Mouse (Mus musculus) ovary, postnatal 14 days (tissue): ENCODE data around the gene Rassf5.

Experiments used
- DNase-seq: peaks from one replicate; pipeline ENCODE4 v3.0.0; 2022; ENCODE audit warnings: low spot score

Rassf5 gene

DNA sequence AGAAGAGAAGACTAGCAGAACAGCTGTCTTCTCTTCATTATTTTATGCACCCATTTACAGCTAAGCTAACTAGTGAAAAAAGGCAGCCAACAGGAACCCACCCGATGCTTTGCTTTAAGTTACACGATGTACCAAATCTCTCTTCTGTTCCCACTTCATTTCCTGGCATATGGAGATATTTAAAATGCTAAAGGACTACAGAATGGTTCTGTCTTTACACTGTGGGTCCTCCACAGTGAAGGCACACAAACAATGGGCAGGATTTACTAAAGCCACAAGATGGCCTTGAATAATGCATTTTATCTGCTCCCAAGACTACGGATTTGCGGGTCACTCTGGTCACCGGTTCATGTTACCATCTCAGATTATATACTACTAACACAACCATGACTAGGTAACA lies 107.9 kb downstream of the Rassf5 start:
- no peak for DNase-seq

GRCm38 (mm10) chr1:131135960-131136629 lies 109.0 kb downstream of the Rassf5 start:
- no peak for DNase-seq

GRCm38 (mm10) chr1:131134942-131135522 lies 110.0 kb downstream of the Rassf5 start:
- DNase-seq: no peak

DNA sequence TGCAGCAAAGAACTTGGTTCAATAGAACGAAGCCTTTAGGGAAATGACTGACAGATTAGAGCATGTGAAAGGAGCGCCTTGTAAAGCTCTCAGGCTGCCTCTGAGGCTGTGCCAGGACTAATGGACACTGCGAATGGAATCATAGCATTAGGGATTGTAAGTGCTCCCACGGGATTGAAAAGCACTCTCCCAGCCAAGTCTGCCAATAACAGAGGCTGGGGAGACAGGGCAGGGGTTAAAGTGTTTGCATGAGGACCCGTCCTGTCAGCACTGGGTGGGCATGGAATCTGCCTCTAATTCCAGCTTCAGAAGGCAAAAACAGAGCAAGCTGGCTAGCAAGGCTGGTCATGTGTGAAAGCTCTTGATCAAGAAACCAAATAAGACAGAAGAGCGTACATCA lies 110.8 kb downstream of the Rassf5 start:
- no peak for DNase-seq
